Mouse (Mus musculus) forebrain, embryonic 16.5 days (tissue): ENCODE results near the gene Vmn1r66. TPM values are rescaled to one million over a fixed set of nuclear protein-coding genes. Genes with fewer than 3 reads are reported as not detected.
"Not testable (repeated sequence)": the region's sequence is repeated elsewhere in the genome, so short reads cannot be mapped to it uniquely, and the experiment has no call there.

ENCODE experiments used
- ATAC-seq: fragments of 200-750 bp; cut with Nextera tagmentation; 2 replicates; pipeline ENCODE4 v1.8.0; 2017; ENCODE audit warnings: mild to moderate bottlenecking, moderate library complexity
- H3K27ac ChIP-seq: fragments of 300-500 bp; sonication (generic); 2 replicates; pipeline ENCODE4 v1.5.1; 2014; ENCODE audit warnings: low read length, control low read depth
- H3K27me3 ChIP-seq: fragments of 300-500 bp; sonication (generic); replicated peaks from 2 replicates; pipeline ENCODE4 v1.6.1; 2014; ENCODE audit warnings: low read length; ENCODE audit not compliant: control insufficient read depth, insufficient read depth
- H3K36me3 ChIP-seq: fragments of 300-500 bp; sonication (generic); 2 replicates; pipeline ENCODE4 v1.6.1; 2014; ENCODE audit not compliant: control insufficient read depth, insufficient read depth
- H3K4me1 ChIP-seq: fragments of 300-500 bp; sonication (generic); replicated peaks from 2 replicates; pipeline ENCODE4 v1.6.1; 2014; ENCODE audit warnings: low read length; ENCODE audit not compliant: control insufficient read depth, insufficient read depth
- H3K4me2 ChIP-seq: fragments of 300-500 bp; sonication (generic); 2 replicates; pipeline ENCODE4 v1.6.1; 2014; ENCODE audit warnings: mild to moderate bottlenecking, low read length, control low read depth
- H3K4me3 ChIP-seq: fragments of 300-500 bp; sonication (generic); replicated peaks from 2 replicates; pipeline ENCODE4 v1.5.1; 2014; ENCODE audit warnings: mild to moderate bottlenecking, low read length, control low read depth
- H3K9ac ChIP-seq: fragments of 300-500 bp; sonication (generic); replicated peaks from 2 replicates; pipeline ENCODE4 v1.6.1; 2014; ENCODE audit warnings: low read depth, low read length, control low read depth
- H3K9me3 ChIP-seq: fragments of 300-500 bp; sonication (generic); 2 replicates; pipeline ENCODE4 v1.6.1; 2016; ENCODE audit warnings: low read length; ENCODE audit not compliant: control insufficient read depth
- WGBS: fragments of 180-500 bp; shearing (Covaris S2); extraction: QIAGEN DNeasy Blood & Tissue Kit; methylation state at CpG from one replicate; pipeline ENCODE4 v1.1.7; 2014; 5-methylcytosine and 5-hydroxymethylcytosine counted together
- polyA plus RNA-seq: library from polyadenylated mRNA; unstranded; fragments of >200 nt; fragmentation: Nextera tagmentation; extraction: Ambion mirVana; gene quantifications from 2 replicates; pipeline ENCODE4 v1.2.1, GENCODE M21; 2015

Vmn1r66 gene
- not detected in 2 replicates for polyA plus RNA-seq

GRCm38 (mm10) chr7:10277906-10278305 lies at the start of gene Vmn1r66:
Gene Vmn1r66, minus strand, starts transcription at chr7:10278006.
- no peaks in the 10 kb centered on the region for H3K4me1 ChIP-seq
- H3K4me3 ChIP-seq = no peak within 1 kb of the TSS
- H3K36me3 ChIP-seq = no peaks in the 10 kb centered on the region
- ATAC-seq = no peak
- H3K9ac ChIP-seq = no peak within 1 kb of the TSS
- H3K4me2 ChIP-seq = no peak within 1 kb of the TSS
- H3K9me3 ChIP-seq = no peaks in the 10 kb centered on the region; the same call in 1 of the 2 replicates
- no peak within 1 kb of the TSS for H3K27ac ChIP-seq
- no peaks in the 10 kb centered on the region for H3K27me3 ChIP-seq

- H3K4me2 ChIP-seq, H3K36me3 ChIP-seq, H3K27ac ChIP-seq, H3K4me1 ChIP-seq, ATAC-seq, H3K9ac ChIP-seq, H3K27me3 ChIP-seq, H3K4me3 ChIP-seq: not testable (repeated sequence)
- 76% methylated on average over 16 of the region's 20 CpGs for WGBS
- peaks cover 15% of the 10 kb centered on the region for H3K9me3 ChIP-seq
Measured at GRCm38 (mm10) chr7:10325462-10325861, 47.7 kb upstream of the Vmn1r66 start.

- Histone ChIP-seq H3K9me3 (peaks cover 17% of the 10 kb centered on the region), H3K9ac (no peak overlapping the region), H3K4me3 (no peak overlapping the region), H3K27ac (no peak overlapping the region), H3K4me2 (no peak overlapping the region), H3K4me1 (no peaks in the 10 kb centered on the region), H3K36me3 (no peaks in the 10 kb centered on the region), H3K27me3 (no peaks in the 10 kb centered on the region)
- no peak for ATAC-seq
- WGBS = 93% methylated on average over 13 of the region's 13 CpGs
Measured at GRCm38 (mm10) chr7:10252075-10252474, 25.7 kb downstream of the Vmn1r66 start.

- peaks cover 17% of the 10 kb centered on the region for H3K9me3 ChIP-seq
- H3K4me1 ChIP-seq = no peaks in the 10 kb centered on the region
- no peak overlapping the region for H3K4me2 ChIP-seq
- no peak overlapping the region for H3K4me3 ChIP-seq
- WGBS = 81% methylated on average over 5 of the region's 5 CpGs
- no peaks in the 10 kb centered on the region for H3K36me3 ChIP-seq
- H3K27me3 ChIP-seq = no peaks in the 10 kb centered on the region
- H3K27ac ChIP-seq = no peak overlapping the region
- no peak overlapping the region for H3K9ac ChIP-seq
- ATAC-seq = no peak
Measured at GRCm38 (mm10) chr7:10249146-10249545, 28.7 kb downstream of the Vmn1r66 start.

Other genes starting within 250 kb of the Vmn1r66 start
- not detected in 2 replicates for gene Vmn2r50, start 224.7 kb downstream of the Vmn1r66 start, polyA plus RNA-seq
- gene Vmn2r51, start 172.3 kb downstream of the Vmn1r66 start, polyA plus RNA-seq = not detected in 2 replicates
- not detected in 2 replicates for gene Vmn2r52, start 101.4 kb downstream of the Vmn1r66 start, polyA plus RNA-seq
- not detected in 2 replicates for gene Vmn1r67, start 165.3 kb upstream of the Vmn1r66 start, polyA plus RNA-seq
- 56.5 and 62.9 TPM in 2 replicates for gene Zik1, start 217.4 kb upstream of the Vmn1r66 start, polyA plus RNA-seq